Mouse (Mus musculus): ENCODE results near the gene Aspa. TPM values are rescaled to one million over a fixed set of nuclear protein-coding genes. Genes with fewer than 3 reads are reported as not detected.

The Aspa gene
- 9.1 and 10.2 TPM in 2 replicates for polyA plus RNA-seq (2015; fragmentation: Nextera tagmentation; extraction: Ambion mirVana)

DNA sequence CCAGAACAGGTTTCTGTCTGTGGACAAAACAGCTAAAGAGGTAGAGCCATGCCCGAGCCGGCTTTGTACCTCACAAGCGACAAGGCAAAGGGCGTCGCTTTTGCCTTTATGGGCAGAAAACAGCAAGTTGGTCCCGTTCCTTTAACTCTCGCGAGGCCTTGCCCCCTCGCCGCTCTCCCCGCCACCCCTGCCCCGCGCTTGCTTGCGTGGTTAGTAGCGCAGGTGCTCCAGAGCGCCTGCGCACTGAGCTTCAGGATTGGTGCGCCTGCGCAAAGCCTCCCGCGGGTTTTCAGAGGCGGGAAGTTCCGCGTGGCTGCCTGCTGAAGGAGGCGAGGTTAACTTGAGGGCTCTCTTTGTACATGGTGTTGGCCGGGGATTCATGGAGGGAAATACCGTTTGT, at the start of gene Aspa, which contains the start of the genes Gm49340 and Spata22:
Gene Aspa, minus strand, starts transcription at position 155 of the 400 bp plus-strand sequence.
Gene Gm49340, plus strand, starts transcription at position 300 of the 400 bp plus-strand sequence.
Gene Spata22, plus strand, starts transcription at position 300 of the 400 bp plus-strand sequence.
- no peak for DNase-seq
- no peak within 1 kb of the TSS for H3K4me2 ChIP-seq (ENCODE audit: low read depth, low read length)
- H3K27ac ChIP-seq (ENCODE audit: low read depth): no peak within 1 kb of the TSS
- TF ChIP-seq CTCF (IDR thresholded peaks at IDR 0.05; ENCODE audit: low read depth) (no peak), EP300 (IDR thresholded peaks at IDR 0.05; ENCODE audit: low read depth) (no peak)
- ATAC-seq: no peak
- no peaks in the 10 kb centered on the region for H3K27me3 ChIP-seq (ENCODE audit: insufficient read depth, low read length)
- no peak within 1 kb of the TSS for H3K9ac ChIP-seq (replicated peaks)
- no peaks in the 10 kb centered on the region for H3K36me3 ChIP-seq (replicated peaks; ENCODE audit: insufficient read depth, low read length)
- 79% methylated on average over 27 of the region's 27 CpGs for WGBS (ENCODE audit: insufficient replicate concordance)
- no peaks in the 10 kb centered on the region for H3K9me3 ChIP-seq (ENCODE audit: low read length)
- H3K4me1 ChIP-seq (ENCODE audit: insufficient read depth): no peaks in the 10 kb centered on the region; the same call in 1 of the 2 replicates
- no peak within 1 kb of the TSS for H3K4me3 ChIP-seq (ENCODE audit: low read depth, low read length)

DNA sequence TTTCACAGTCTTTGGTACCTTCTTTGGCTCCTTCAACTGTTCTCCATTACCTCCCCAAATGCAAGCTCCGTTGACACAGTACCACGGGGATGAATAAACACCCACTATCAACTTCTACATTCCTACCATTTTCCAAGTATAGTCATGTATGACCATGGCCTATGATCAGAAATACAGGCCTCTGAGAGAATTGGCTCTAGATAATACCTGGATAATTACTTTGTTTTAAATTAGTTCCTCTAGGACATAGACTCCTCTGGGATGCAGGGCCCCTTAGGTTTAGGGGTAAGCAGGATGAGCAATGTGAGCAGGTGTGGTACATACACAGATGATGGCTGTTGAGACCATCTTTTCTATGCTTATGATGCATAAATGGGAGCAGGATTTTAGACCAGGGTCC, 41.5 kb upstream of the Aspa start, which contains the start of gene Olfr376:
Gene Olfr376, plus strand, starts transcription at position 301 of the 400 bp plus-strand sequence.
- TF ChIP-seq CTCF (IDR thresholded peaks at IDR 0.05; ENCODE audit: low read depth) (no peak), EP300 (IDR thresholded peaks at IDR 0.05; ENCODE audit: low read depth) (no peak)
- DNase-seq (no peak), ATAC-seq (no peak)
- WGBS (ENCODE audit: insufficient replicate concordance): 74% methylated on average over 2 of the region's 2 CpGs
- no peak within 1 kb of the TSS for H3K4me2 ChIP-seq (ENCODE audit: low read depth, low read length)
- no peaks in the 10 kb centered on the region for H3K27me3 ChIP-seq (ENCODE audit: insufficient read depth, low read length)
- H3K4me1 ChIP-seq (ENCODE audit: insufficient read depth): no peaks in the 10 kb centered on the region
- H3K4me3 ChIP-seq (ENCODE audit: low read depth, low read length): no peak within 1 kb of the TSS
- no peak within 1 kb of the TSS for H3K27ac ChIP-seq (ENCODE audit: low read depth)
- no peak within 1 kb of the TSS for H3K9ac ChIP-seq (replicated peaks)
- no peaks in the 10 kb centered on the region for H3K9me3 ChIP-seq (ENCODE audit: low read length)
- no peaks in the 10 kb centered on the region for H3K36me3 ChIP-seq (replicated peaks; ENCODE audit: insufficient read depth, low read length)

DNA sequence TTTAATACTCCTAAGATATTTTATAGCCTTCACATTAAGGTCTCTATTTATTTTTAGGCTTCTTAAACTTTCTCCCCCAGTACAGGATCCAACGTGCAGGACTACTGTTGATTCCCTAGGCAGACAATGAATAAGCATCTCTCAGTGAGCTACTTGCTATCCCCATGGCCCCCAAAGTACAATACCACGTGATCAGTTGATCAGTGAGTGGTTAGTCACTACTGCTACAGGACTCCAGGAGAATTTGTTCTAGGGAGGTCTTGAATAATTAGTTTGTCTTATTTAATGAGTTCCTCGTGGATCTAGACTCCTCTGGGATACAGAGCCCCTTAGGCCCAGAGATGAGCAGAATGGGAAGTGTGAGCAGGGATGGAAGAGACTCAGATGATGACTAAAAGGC, 21.1 kb upstream of the Aspa start, which contains the start of gene Olfr20:
Gene Olfr20, plus strand, starts transcription at position 301 of the 400 bp plus-strand sequence.
- Histone ChIP-seq H3K36me3 (replicated peaks; ENCODE audit: insufficient read depth, low read length) (no peaks in the 10 kb centered on the region), H3K27me3 (ENCODE audit: insufficient read depth, low read length) (no peaks in the 10 kb centered on the region), H3K4me1 (ENCODE audit: insufficient read depth) (no peaks in the 10 kb centered on the region), H3K4me3 (ENCODE audit: low read depth, low read length) (no peak within 1 kb of the TSS), H3K9ac (replicated peaks) (no peak within 1 kb of the TSS), H3K9me3 (ENCODE audit: low read length) (no peaks in the 10 kb centered on the region), H3K4me2 (ENCODE audit: low read depth, low read length) (no peak within 1 kb of the TSS), H3K27ac (ENCODE audit: low read depth) (no peak within 1 kb of the TSS)
- WGBS (ENCODE audit: insufficient replicate concordance): 34% methylated on average over 3 of the region's 3 CpGs
- TF ChIP-seq CTCF (IDR thresholded peaks at IDR 0.05; ENCODE audit: low read depth): no peak
- ATAC-seq (no peak), DNase-seq (no peak)

DNA sequence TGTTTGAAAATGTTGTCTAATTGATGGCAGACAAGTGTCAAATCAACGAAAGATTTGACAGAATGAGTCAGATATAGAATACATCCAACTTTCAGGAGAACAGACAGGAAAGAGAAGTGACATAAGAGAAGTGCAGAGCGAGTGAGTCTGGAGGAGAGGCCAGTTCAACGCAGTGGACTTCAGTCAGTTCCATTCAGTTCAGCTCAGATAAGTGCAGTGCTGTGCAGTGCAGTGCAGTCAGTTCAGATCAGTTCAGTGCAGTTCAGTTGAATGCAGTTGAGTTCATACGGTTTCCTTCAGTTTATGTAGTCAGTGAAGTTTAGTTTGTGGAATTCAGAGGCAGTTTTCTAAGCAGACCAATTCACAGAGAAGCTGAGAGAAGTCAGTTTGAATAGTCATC, 7.5 kb upstream of the Aspa start:
- Histone ChIP-seq H3K36me3 (replicated peaks; ENCODE audit: insufficient read depth, low read length) (no peaks in the 10 kb centered on the region), H3K27ac (ENCODE audit: low read depth) (no peak overlapping the region), H3K4me1 (ENCODE audit: insufficient read depth) (no peaks in the 10 kb centered on the region), H3K9me3 (ENCODE audit: low read length) (no peaks in the 10 kb centered on the region), H3K9ac (replicated peaks) (no peak overlapping the region), H3K4me2 (ENCODE audit: low read depth, low read length) (no peak overlapping the region), H3K4me3 (ENCODE audit: low read depth, low read length) (no peak overlapping the region), H3K27me3 (ENCODE audit: insufficient read depth, low read length) (no peaks in the 10 kb centered on the region)
- DNase-seq (no peak), ATAC-seq (no peak)
- TF ChIP-seq EP300 (IDR thresholded peaks at IDR 0.05; ENCODE audit: low read depth) (no peak), CTCF (IDR thresholded peaks at IDR 0.05; ENCODE audit: low read depth) (no peak)
- WGBS (ENCODE audit: insufficient replicate concordance): 65% methylated on average over 4 of the region's 4 CpGs

GRCm38 (mm10) chr11:73333357-73333756, 4.0 kb upstream of the Aspa start:
- Histone ChIP-seq H3K27ac (ENCODE audit: low read depth) (no peak overlapping the region), H3K4me1 (ENCODE audit: insufficient read depth) (no peaks in the 10 kb centered on the region), H3K36me3 (replicated peaks; ENCODE audit: insufficient read depth, low read length) (no peaks in the 10 kb centered on the region), H3K4me2 (ENCODE audit: low read depth, low read length) (no peak overlapping the region), H3K9me3 (ENCODE audit: low read length) (no peaks in the 10 kb centered on the region), H3K9ac (replicated peaks) (no peak overlapping the region), H3K27me3 (ENCODE audit: insufficient read depth, low read length) (no peaks in the 10 kb centered on the region), H3K4me3 (ENCODE audit: low read depth, low read length) (no peak overlapping the region)
- DNase-seq: no peak
- WGBS (ENCODE audit: insufficient replicate concordance): 70% methylated on average over 2 of the region's 2 CpGs
- no peak for TF ChIP-seq CTCF (IDR thresholded peaks at IDR 0.05; ENCODE audit: low read depth)
- TF ChIP-seq EP300 (IDR thresholded peaks at IDR 0.05; ENCODE audit: low read depth): no peak
- ATAC-seq: no peak

- H3K4me1 ChIP-seq (ENCODE audit: insufficient read depth): peaks cover 3% of the 10 kb centered on the region; the same call in 1 of the 2 replicates
- DNase-seq: peak; percentile 14
- no peaks in the 10 kb centered on the region for H3K36me3 ChIP-seq (replicated peaks; ENCODE audit: insufficient read depth, low read length)
- 62% methylated on average over 4 of the region's 4 CpGs for WGBS (ENCODE audit: insufficient replicate concordance)
- H3K4me2 ChIP-seq (ENCODE audit: low read depth, low read length): peak overlapping the region; percentile 63
- H3K9me3 ChIP-seq (ENCODE audit: low read length): no peaks in the 10 kb centered on the region
- H3K9ac ChIP-seq (replicated peaks): peak overlapping the region; percentile 11; the same call in 1 of the 2 replicates
- H3K27ac ChIP-seq (ENCODE audit: low read depth): peak overlapping the region; percentile 75
- H3K27me3 ChIP-seq (ENCODE audit: insufficient read depth, low read length): no peaks in the 10 kb centered on the region
- no peak for ATAC-seq
- TF ChIP-seq EP300 (IDR thresholded peaks at IDR 0.05; ENCODE audit: low read depth) (no peak), CTCF (IDR thresholded peaks at IDR 0.05; ENCODE audit: low read depth) (no peak)
- peak overlapping the region; percentile 16 for H3K4me3 ChIP-seq (ENCODE audit: low read depth, low read length)
Measured at GRCm38 (mm10) chr11:73327361-73327760, 2.0 kb downstream of the Aspa start.

All from liver, postnatal 0 days (tissue).